17 mouse cellular contexts compared by ENCODE assay signal in genomic region chr15:80452425-80452824, GRCm38 (mm10).
DNase-seq lines count a peak whose midpoint lies in the region; ATAC-seq lines count a peak whose summit lies in the region.
"Had no signal": no experiment of that assay in that cellular context is flagged by ENCODE, and none has a peak within 500 bp of the region (broad histone marks: within the 10 kb centered on the region; RNA-seq: fewer than 3 reads in every experiment).

No protein-coding gene starts in this region.

- no peak overlapping the region for H3K27ac ChIP-seq in heart, embryonic 14.5 days (replicated peaks in 1 of 2; ENCODE audit: control insufficient read depth in 1 of 2, insufficient read depth in 1 of 2, low read depth in 2 of 2, low read length in 2 of 2)
- H3K27ac ChIP-seq in limb, embryonic 11.5 days (replicated peaks; ENCODE audit: low read depth, low read length) = no peak overlapping the region
- no peak overlapping the region for H3K27ac ChIP-seq in limb, embryonic 10.5 days
- no peak overlapping the region; the same call in 1 of the 2 replicates for H3K27ac ChIP-seq in embryonic facial prominence, embryonic 10.5 days (replicated peaks)
- no peak overlapping the region for H3K27ac ChIP-seq in embryonic facial prominence, embryonic 14.5 days (replicated peaks; ENCODE audit: low read depth, low read length)
- H3K27ac ChIP-seq: kidney, postnatal 0 days; layer of hippocampus, adult 2 months had no signal

- WGBS in heart, embryonic 14.5 days = 27% methylated on average over 16 of the region's 16 CpGs
- 30% methylated on average over 16 of the region's 16 CpGs for WGBS in limb, embryonic 11.5 days
- WGBS in limb, embryonic 10.5 days = 35% methylated on average over 16 of the region's 16 CpGs
- 34% methylated on average over 16 of the region's 16 CpGs for WGBS in embryonic facial prominence, embryonic 10.5 days
- WGBS in embryonic facial prominence, embryonic 14.5 days = 34% methylated on average over 16 of the region's 16 CpGs

- peaks cover 6% of the 10 kb centered on the region; the same call in 1 of the 2 replicates for H3K9me3 ChIP-seq in heart, embryonic 14.5 days (ENCODE audit: control insufficient read depth, low read length)
- no peaks in the 10 kb centered on the region for H3K9me3 ChIP-seq in limb, embryonic 11.5 days (ENCODE audit: control insufficient read depth, low read length)
- H3K9me3 ChIP-seq in limb, embryonic 10.5 days (replicated peaks) = no peaks in the 10 kb centered on the region
- no peaks in the 10 kb centered on the region for H3K9me3 ChIP-seq in embryonic facial prominence, embryonic 10.5 days
- H3K9me3 ChIP-seq in embryonic facial prominence, embryonic 14.5 days (ENCODE audit: control insufficient read depth, low read length) = no peaks in the 10 kb centered on the region
- H3K9me3 ChIP-seq: G1E had no signal

- H3K4me3 ChIP-seq in heart, embryonic 14.5 days (ENCODE audit: control insufficient read depth in 1 of 2, insufficient read depth in 1 of 2, low read depth in 1 of 2, low read length in 2 of 2) = no peak overlapping the region
- no peak overlapping the region for H3K4me3 ChIP-seq in limb, embryonic 11.5 days (ENCODE audit: low read depth, low read length)
- H3K4me3 ChIP-seq in limb, embryonic 10.5 days = no peak overlapping the region
- H3K4me3 ChIP-seq in embryonic facial prominence, embryonic 10.5 days = 0 out of 2 replicates have a peak overlapping the region, but pooled peaks have one; percentile 8
- no peak overlapping the region for H3K4me3 ChIP-seq in embryonic facial prominence, embryonic 14.5 days (ENCODE audit: low read depth, low read length)
- H3K4me3 ChIP-seq: erythroblast, embryonic 14.5 days; layer of hippocampus, adult 2 months had no signal

- no peak for ATAC-seq in heart, embryonic 14.5 days (ENCODE audit: insufficient number of reproducible peaks, insufficient read depth, low FRiP score, low read depth)
- no peak for ATAC-seq in limb, embryonic 11.5 days (ENCODE audit: insufficient number of reproducible peaks, low FRiP score, low TSS enrichment, low read depth)
- ATAC-seq in embryonic facial prominence, embryonic 14.5 days (ENCODE audit: low read depth) = no peak
- ATAC-seq: forebrain, embryonic 14.5 days had no signal

- peaks cover 0 to 2% of the 10 kb centered on the region in 2 experiments; a peak in 2 of 4 replicates for H3K4me1 ChIP-seq in heart, embryonic 14.5 days (ENCODE audit: control insufficient read depth in 2 of 2, insufficient read depth in 2 of 2, low read length in 2 of 2)
- H3K4me1 ChIP-seq in limb, embryonic 11.5 days (ENCODE audit: control insufficient read depth, insufficient read depth, low read length) = no peaks in the 10 kb centered on the region
- H3K4me1 ChIP-seq in limb, embryonic 10.5 days = peaks cover 9% of the 10 kb centered on the region
- peaks cover 9% of the 10 kb centered on the region for H3K4me1 ChIP-seq in embryonic facial prominence, embryonic 10.5 days
- H3K4me1 ChIP-seq in embryonic facial prominence, embryonic 14.5 days (ENCODE audit: control insufficient read depth, insufficient read depth, low read length) = peaks cover 3% of the 10 kb centered on the region; the same call in 1 of the 2 replicates

- intact Hi-C loops in heart, postnatal 10 days (cut with DNase I) = no loop called here

- no peak overlapping the region for H3K9ac ChIP-seq in heart, embryonic 14.5 days (ENCODE audit: low read length)
- no peak overlapping the region for H3K9ac ChIP-seq in limb, embryonic 11.5 days (ENCODE audit: low read length)
- 0 out of 2 replicates have a peak overlapping the region, but pooled peaks have one; percentile 14 for H3K9ac ChIP-seq in embryonic facial prominence, embryonic 14.5 days (ENCODE audit: low read depth, low read length)

- no peak for DNase-seq in heart, postnatal 10 days
- DNase-seq in limb, embryonic 11.5 days (ENCODE audit: low spot score) = peak; percentile 27
- DNase-seq in limb, embryonic 10.5 days (ENCODE audit: low spot score) = no peak
- DNase-seq in embryonic facial prominence, embryonic 10.5 days (ENCODE audit: low spot score) = peak; percentile 20
- no peak for DNase-seq in embryonic facial prominence, embryonic 14.5 days (ENCODE audit: low spot score)
- DNase-seq in cerebellum, adult 8-10 months = no peak
- no peak for DNase-seq in urinary bladder, postnatal 10 days (ENCODE audit: low spot score)
- DNase-seq: cerebellum, adult 9-11 months; embryo, embryonic 11 days; right cerebral cortex, adult 18-20 months; thymus, adult 18-20 months had no signal

- peak overlapping the region; percentile 19 for H3K4me2 ChIP-seq in heart, embryonic 14.5 days (ENCODE audit: low read length)
- no peak overlapping the region for H3K4me2 ChIP-seq in limb, embryonic 11.5 days (ENCODE audit: low read depth, severe bottlenecking)
- no peak overlapping the region for H3K4me2 ChIP-seq in embryonic facial prominence, embryonic 14.5 days (ENCODE audit: low read depth, low read length)

- H3K36me3 ChIP-seq in heart, embryonic 14.5 days (ENCODE audit: control insufficient read depth, insufficient read depth, low read length) = no peaks in the 10 kb centered on the region
- no peaks in the 10 kb centered on the region for H3K36me3 ChIP-seq in limb, embryonic 11.5 days (ENCODE audit: control insufficient read depth, insufficient read depth, low read length)
- no peaks in the 10 kb centered on the region for H3K36me3 ChIP-seq in limb, embryonic 10.5 days
- no peaks in the 10 kb centered on the region for H3K36me3 ChIP-seq in embryonic facial prominence, embryonic 10.5 days (replicated peaks)
- H3K36me3 ChIP-seq in embryonic facial prominence, embryonic 14.5 days (ENCODE audit: control insufficient read depth, insufficient read depth, low read length) = no peaks in the 10 kb centered on the region
- H3K36me3 ChIP-seq: G1E had no signal

- peaks cover 11% of the 10 kb centered on the region for H3K27me3 ChIP-seq in heart, embryonic 14.5 days (ENCODE audit: control insufficient read depth, insufficient read depth, low read length)
- H3K27me3 ChIP-seq in limb, embryonic 11.5 days (ENCODE audit: control insufficient read depth, insufficient read depth, low read length) = no peaks in the 10 kb centered on the region
- no peaks in the 10 kb centered on the region for H3K27me3 ChIP-seq in limb, embryonic 10.5 days (ENCODE audit: low read depth, poor library complexity, severe bottlenecking)
- H3K27me3 ChIP-seq in embryonic facial prominence, embryonic 10.5 days (replicated peaks; ENCODE audit: low read depth, poor library complexity, severe bottlenecking) = peaks cover 11% of the 10 kb centered on the region
- no peaks in the 10 kb centered on the region for H3K27me3 ChIP-seq in embryonic facial prominence, embryonic 14.5 days (replicated peaks; ENCODE audit: control insufficient read depth, insufficient read depth, low read length)

Comparison
In these comparisons a context has a peak if more than half of its experiments do, and no peak if none do; other contexts are left out.
1. DNase-seq: peak in limb, embryonic 11.5 days (single experiment) and embryonic facial prominence, embryonic 10.5 days (single experiment); none in heart, postnatal 10 days (0 of 2), limb, embryonic 10.5 days (single experiment), embryonic facial prominence, embryonic 14.5 days (single experiment), cerebellum, adult 8-10 months (single experiment) and urinary bladder, postnatal 10 days (single experiment).